Mouse (Mus musculus): ENCODE measurements around the gene Sema3f.

The Sema3f gene

DNA sequence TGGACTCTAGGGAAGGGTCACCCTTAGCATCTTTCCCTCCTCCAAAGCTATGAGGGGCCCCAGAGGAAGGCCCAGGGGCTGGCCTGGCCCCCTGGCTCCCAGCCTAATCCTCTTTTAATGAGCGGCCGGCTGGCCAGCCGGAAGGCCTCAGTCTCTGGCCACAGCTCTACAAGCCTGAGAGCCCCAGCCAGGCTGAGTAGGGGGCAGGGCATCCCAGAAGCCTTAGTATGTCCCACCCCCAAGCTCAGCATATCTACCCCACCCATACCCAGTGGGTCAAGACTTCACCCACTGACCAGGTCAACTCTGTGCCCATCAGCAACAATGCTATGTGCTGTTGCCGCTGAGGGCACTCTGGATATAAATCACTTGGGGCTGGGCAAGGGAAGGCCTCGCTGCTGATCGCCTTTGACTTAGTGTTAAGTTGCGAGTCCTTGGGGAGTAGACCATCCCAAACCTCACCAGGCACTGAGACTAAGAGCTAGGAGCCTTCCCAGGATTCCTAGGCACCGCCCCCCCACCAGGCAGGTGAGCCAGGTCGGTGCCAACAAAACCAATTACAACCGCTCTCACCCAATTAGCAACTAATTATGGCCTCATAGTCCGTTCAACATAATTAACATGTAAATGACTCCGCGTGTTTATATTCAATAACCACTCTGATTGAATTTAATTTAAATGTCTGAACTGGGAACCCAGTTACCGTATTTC is 12.3 kb downstream of the Sema3f start:
- in situ Hi-C loops (cut with MboI; ENCODE audit: low pct_unique_long_range_greater_than_20kb in 1 of 2, low sequenced_read_pairs in 2 of 2, unreplicated experiment in 1 of 2) = no loop called here

DNA sequence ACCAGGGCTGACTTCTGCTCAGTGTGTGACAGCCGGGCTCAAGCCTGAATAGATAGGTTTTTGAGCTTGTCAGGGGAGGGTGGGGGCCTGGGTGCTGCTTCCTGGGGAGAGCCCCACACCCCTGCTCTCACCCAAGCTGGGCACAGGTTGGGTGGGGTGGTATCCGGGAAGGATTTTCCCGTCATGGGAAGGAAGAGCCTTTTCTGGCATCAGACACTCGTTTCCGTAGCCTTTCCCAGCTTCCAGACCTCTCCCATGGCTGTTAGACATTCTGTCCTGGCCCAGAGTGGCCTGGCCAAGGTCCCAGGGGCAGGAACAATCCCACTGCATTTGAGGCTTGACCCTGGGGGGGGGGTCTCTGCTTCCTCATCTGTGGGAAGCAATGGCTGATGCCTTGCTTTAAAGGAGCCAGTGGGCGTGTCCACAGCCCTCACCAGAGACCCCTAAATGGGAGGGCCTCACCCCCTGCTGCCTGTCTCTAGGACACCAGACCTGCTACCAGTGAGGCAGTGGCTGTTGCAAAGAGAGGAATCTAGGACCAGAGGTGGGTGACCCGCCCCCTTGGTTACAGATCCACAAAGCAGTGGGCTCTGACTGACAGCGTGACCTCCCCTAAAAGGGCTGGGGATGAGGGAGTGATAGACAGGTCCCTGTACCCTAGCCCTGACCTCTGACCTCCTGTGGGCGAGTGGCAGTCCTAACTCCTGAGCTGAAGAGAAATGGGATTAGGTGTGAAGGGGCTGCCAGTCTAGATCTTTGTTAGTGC is 13.2 kb downstream of the Sema3f start:
- in situ Hi-C loops (cut with MboI; ENCODE audit: low pct_unique_long_range_greater_than_20kb in 1 of 2, low sequenced_read_pairs in 2 of 2, unreplicated experiment in 1 of 2) = no loop called here

DNA sequence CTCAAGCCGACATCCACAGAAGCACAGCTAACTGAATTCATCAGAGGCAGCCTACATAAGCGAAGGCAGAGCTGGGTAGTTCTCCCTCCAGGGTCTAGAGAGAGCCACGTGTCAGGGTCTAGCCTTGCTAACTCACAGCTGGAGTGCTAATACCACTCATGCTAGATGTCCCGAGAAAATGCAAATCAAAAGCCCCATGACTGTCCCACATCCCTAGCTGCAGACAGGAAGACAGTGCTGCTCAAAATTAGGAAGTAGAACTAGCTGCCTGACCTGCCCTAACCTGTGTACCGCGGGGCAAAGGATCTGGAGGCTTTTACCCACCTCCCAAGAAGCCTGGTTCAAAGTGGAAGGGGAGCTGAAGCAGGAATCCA is 14.2 kb downstream of the Sema3f start:
- in situ Hi-C loops (cut with MboI; ENCODE audit: low pct_unique_long_range_greater_than_20kb in 1 of 2, low sequenced_read_pairs in 2 of 2, unreplicated experiment in 1 of 2) = no loop called here

- in situ Hi-C loops (cut with MboI; ENCODE audit: low pct_unique_long_range_greater_than_20kb in 1 of 2, low sequenced_read_pairs in 2 of 2, unreplicated experiment in 1 of 2) = no loop called here
These were observed 14.7 kb downstream of the Sema3f start for GRCm38 (mm10) chr9:107695441-107696105.

DNA sequence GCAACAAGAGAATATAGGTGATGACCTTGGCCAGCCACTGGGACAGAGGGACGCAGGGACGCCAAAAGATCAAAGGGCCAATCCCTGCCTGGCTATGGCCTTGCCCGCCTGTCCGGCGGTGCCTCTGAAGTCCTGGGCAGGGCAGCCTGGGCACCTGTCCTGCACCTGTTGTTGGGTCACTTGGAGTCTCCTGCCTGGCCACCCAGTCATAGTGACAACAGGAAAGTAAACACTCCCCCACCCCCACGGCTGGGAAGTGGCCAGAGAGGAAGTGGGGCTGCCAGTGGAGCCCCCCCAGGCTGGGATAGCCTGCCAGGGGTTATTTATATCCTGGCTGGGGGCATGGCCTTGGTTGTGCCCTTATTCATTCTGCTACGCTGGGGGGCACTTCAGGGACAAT is 15.6 kb downstream of the Sema3f start:
- in situ Hi-C loops (cut with MboI; ENCODE audit: low pct_unique_long_range_greater_than_20kb in 1 of 2, low sequenced_read_pairs in 2 of 2, unreplicated experiment in 1 of 2) = no loop called here

DNA sequence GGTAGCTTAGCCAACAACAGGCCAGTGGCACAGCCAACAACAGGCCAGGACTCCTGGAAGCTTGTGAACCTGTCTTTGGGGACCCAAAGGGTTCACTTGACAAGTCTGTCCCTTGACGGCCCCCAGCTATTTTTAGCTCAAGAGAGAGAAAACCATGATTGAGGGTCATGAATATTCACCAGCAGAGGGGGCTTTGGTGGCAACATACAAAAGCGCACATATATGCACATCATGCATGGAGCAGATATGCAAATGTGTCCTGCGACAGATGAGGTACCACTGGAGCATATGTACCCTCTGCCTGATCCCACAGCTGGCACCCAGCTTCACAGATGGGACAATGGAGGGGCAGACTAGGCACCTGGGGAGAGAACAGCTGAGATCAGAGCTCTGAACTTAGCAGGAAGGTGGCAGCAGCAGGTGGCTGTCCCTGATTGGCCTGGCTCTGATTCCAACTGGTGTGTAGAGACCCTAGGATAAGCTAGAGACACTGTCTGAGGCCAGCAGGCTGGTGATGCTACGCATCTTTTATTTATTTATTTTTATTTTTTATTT is 16.8 kb downstream of the Sema3f start:
- in situ Hi-C loops (cut with MboI; ENCODE audit: low pct_unique_long_range_greater_than_20kb in 1 of 2, low sequenced_read_pairs in 2 of 2, unreplicated experiment in 1 of 2) = no loop called here

- in situ Hi-C loops (cut with MboI; ENCODE audit: low pct_unique_long_range_greater_than_20kb in 1 of 2, low sequenced_read_pairs in 2 of 2, unreplicated experiment in 1 of 2) = no loop called here
These were observed 17.5 kb downstream of the Sema3f start for GRCm38 (mm10) chr9:107692785-107693184.

GRCm38 (mm10) chr9:107690391-107690790 is 19.9 kb downstream of the Sema3f start:
- in situ Hi-C loops (cut with MboI; ENCODE audit: low pct_unique_long_range_greater_than_20kb in 1 of 2, low sequenced_read_pairs in 2 of 2, unreplicated experiment in 1 of 2) = no loop called here

GRCm38 (mm10) chr9:107688939-107689338 is 21.3 kb downstream of the Sema3f start:
- in situ Hi-C loops (cut with MboI; ENCODE audit: low pct_unique_long_range_greater_than_20kb in 1 of 2, low sequenced_read_pairs in 2 of 2, unreplicated experiment in 1 of 2) = loop anchor here (5.0 kb wide), 1 partner anchor 48 kb away; no protein-coding TSS in a partner anchor

DNA sequence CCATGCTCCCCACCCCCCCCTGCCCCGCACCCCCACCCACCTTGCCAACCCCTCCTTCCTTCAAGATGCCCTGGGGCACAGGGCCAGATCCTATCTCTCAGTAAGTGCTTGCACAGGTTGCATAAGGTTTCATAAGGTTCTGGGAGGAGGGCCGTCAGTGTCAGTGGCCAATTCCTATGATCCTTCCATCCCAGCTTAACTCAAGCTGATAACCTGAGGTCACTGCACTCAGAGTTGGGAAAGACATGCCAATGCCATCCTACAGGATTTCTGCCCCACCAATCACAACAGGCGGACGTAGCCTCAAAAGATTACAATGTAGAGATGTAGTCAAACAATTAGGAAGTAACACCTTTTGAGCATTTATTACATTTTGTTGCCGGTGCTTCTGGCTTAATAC is 21.9 kb downstream of the Sema3f start:
- in situ Hi-C loops (cut with MboI; ENCODE audit: low pct_unique_long_range_greater_than_20kb in 1 of 2, low sequenced_read_pairs in 2 of 2, unreplicated experiment in 1 of 2) = loop anchor here (5.0 kb wide), 1 partner anchor 49 kb away; no protein-coding TSS in a partner anchor

GRCm38 (mm10) chr9:107685231-107685981 is 24.9 kb downstream of the Sema3f start:
- in situ Hi-C loops (cut with MboI; ENCODE audit: low pct_unique_long_range_greater_than_20kb in 1 of 2, low sequenced_read_pairs in 2 of 2, unreplicated experiment in 1 of 2) = loop anchor here (5.0 kb wide), 1 partner anchor 52 kb away; no protein-coding TSS in a partner anchor

GRCm38 (mm10) chr9:107682405-107682804 is 27.9 kb downstream of the Sema3f start:
- in situ Hi-C loops (cut with MboI; ENCODE audit: low pct_unique_long_range_greater_than_20kb in 1 of 2, low sequenced_read_pairs in 2 of 2, unreplicated experiment in 1 of 2) = no loop called here

- in situ Hi-C loops (cut with MboI; ENCODE audit: low pct_unique_long_range_greater_than_20kb in 1 of 2, low sequenced_read_pairs in 2 of 2, unreplicated experiment in 1 of 2) = loop anchor here in 1 of 2 experiments (5.0 kb wide), 1 partner anchor 77 kb away; no protein-coding TSS in a partner anchor
These were observed 30.8 kb downstream of the Sema3f start, which contains the start of gene Gnat1 for GRCm38 (mm10) chr9:107679501-107679900. TSS of gene Gnat1 (minus strand) at chr9:107679712.

GRCm38 (mm10) chr9:107678861-107679260 is 31.4 kb downstream of the Sema3f start:
- in situ Hi-C loops (cut with MboI; ENCODE audit: low pct_unique_long_range_greater_than_20kb in 1 of 2, low sequenced_read_pairs in 2 of 2, unreplicated experiment in 1 of 2) = loop anchor here in 1 of 2 experiments (5.0 kb wide), 1 partner anchor 77 kb away; no protein-coding TSS in a partner anchor

GRCm38 (mm10) chr9:107677819-107678526 is 32.3 kb downstream of the Sema3f start:
- in situ Hi-C loops (cut with MboI; ENCODE audit: low pct_unique_long_range_greater_than_20kb in 1 of 2, low sequenced_read_pairs in 2 of 2, unreplicated experiment in 1 of 2) = loop anchor here in 1 of 2 experiments (5.0 kb wide), 1 partner anchor 76 kb away; no protein-coding TSS in a partner anchor

DNA sequence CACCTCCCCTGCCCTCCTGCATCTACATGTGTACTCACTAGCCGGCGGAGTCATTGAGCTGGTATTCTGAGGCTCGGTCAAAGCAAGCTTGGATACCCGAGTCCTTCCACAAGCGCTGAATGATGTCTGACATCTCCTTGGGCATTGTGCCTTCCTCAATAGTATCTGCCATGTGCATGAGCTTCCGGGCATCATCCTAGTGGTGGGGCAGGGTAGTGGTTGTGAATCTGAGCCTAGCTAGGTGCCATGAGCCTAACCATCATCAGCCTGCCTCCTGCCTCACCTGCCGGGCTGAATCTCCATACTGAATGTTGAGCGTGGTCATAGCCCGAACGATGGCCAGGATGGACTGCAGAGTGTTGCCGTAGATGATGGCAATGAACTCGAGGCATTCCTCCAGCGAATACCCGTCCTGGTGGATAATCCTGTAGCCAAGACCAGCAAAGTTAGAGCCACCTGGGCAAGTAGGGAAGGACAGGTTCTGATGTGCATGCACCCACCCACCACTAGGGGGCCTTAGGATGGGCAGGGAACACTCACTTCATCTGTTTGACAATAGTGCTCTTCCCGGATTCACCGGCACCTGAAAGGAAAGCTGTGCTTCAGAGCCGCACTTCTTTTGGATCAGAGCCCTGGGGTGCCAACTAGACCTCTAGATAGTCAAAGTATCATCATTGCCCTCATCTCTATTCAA is 33.0 kb downstream of the Sema3f start:
- in situ Hi-C loops (cut with MboI; ENCODE audit: low pct_unique_long_range_greater_than_20kb in 1 of 2, low sequenced_read_pairs in 2 of 2, unreplicated experiment in 1 of 2) = loop anchor here in 1 of 2 experiments (5.0 kb wide), 1 partner anchor 75 kb away; no protein-coding TSS in a partner anchor

DNA sequence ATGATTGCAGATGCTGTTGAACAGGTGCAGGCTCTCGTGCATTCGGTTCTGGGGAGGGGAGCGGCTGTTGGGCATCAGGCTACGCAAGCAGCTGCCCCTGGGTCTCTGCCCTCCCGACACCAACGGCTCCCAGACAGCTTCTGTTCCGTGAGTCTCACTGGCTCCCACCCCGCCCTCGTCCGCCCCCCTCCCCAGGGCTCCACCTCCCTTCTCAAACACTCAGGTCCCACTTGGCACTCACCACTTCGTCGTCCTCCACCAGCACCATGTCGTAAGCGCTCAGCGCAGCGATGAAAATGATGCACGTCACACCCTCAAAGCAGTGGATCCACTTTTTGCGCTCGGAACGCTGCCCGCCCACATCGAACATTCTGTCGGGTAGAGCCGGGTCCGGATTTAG is 34.0 kb downstream of the Sema3f start:
- in situ Hi-C loops (cut with MboI; ENCODE audit: low pct_unique_long_range_greater_than_20kb in 1 of 2, low sequenced_read_pairs in 2 of 2, unreplicated experiment in 1 of 2) = loop anchor here in 1 of 2 experiments (5.0 kb wide), 1 partner anchor 74 kb away; no protein-coding TSS in a partner anchor
